Mouse (Mus musculus): ENCODE measurements around the gene Gli3. TPM values are rescaled to one million over a fixed set of nuclear protein-coding genes. Genes with fewer than 3 reads are reported as not detected.

The Gli3 gene
- polyA plus RNA-seq, 1 experiment from 2014 or later = 7.7 TPM

- Histone ChIP-seq H3K4me1 (ENCODE audit: control insufficient read depth, insufficient read depth, low read length) (peaks cover 12% of the 10 kb centered on the region), H3K9ac (ENCODE audit: low read depth, low read length) (no peak overlapping the region), H3K4me2 (ENCODE audit: low read depth, low read length) (no peak overlapping the region), H3K9me3 (ENCODE audit: control insufficient read depth, low read length) (no peaks in the 10 kb centered on the region), H3K4me3 (ENCODE audit: low read length) (no peak overlapping the region), H3K36me3 (ENCODE audit: control insufficient read depth, insufficient read depth, low read length) (no peaks in the 10 kb centered on the region), H3K27me3 (replicated peaks; ENCODE audit: control insufficient read depth, insufficient read depth, low read length) (no peaks in the 10 kb centered on the region), H3K27ac (ENCODE audit: low read length) (no peak overlapping the region)
- ATAC-seq = no peak
- WGBS = 59% methylated on average over 12 of the region's 12 CpGs
Measured at GRCm38 (mm10) chr13:15543169-15543887, 80.3 kb downstream of the Gli3 start.

- H3K4me1 ChIP-seq (ENCODE audit: control insufficient read depth, insufficient read depth, low read length) = peaks cover 12% of the 10 kb centered on the region
- H3K9ac ChIP-seq (ENCODE audit: low read depth, low read length) = no peak overlapping the region
- H3K27me3 ChIP-seq (replicated peaks; ENCODE audit: control insufficient read depth, insufficient read depth, low read length) = no peaks in the 10 kb centered on the region
- no peak overlapping the region for H3K27ac ChIP-seq (ENCODE audit: low read length)
- WGBS = 44% methylated on average over 7 of the region's 7 CpGs
- no peak overlapping the region for H3K4me2 ChIP-seq (ENCODE audit: low read depth, low read length)
- H3K9me3 ChIP-seq (ENCODE audit: control insufficient read depth, low read length) = no peaks in the 10 kb centered on the region
- no peak overlapping the region for H3K4me3 ChIP-seq (ENCODE audit: low read length)
- no peaks in the 10 kb centered on the region for H3K36me3 ChIP-seq (ENCODE audit: control insufficient read depth, insufficient read depth, low read length)
- no peak for ATAC-seq
Measured at GRCm38 (mm10) chr13:15543888-15544640, 81.0 kb downstream of the Gli3 start.

GRCm38 (mm10) chr13:15545346-15545896 lies 82.4 kb downstream of the Gli3 start:
- Histone ChIP-seq H3K27me3 (replicated peaks; ENCODE audit: control insufficient read depth, insufficient read depth, low read length) (no peaks in the 10 kb centered on the region), H3K4me1 (ENCODE audit: control insufficient read depth, insufficient read depth, low read length) (peaks cover 12% of the 10 kb centered on the region), H3K9ac (ENCODE audit: low read depth, low read length) (no peak overlapping the region), H3K27ac (ENCODE audit: low read length) (no peak overlapping the region), H3K36me3 (ENCODE audit: control insufficient read depth, insufficient read depth, low read length) (no peaks in the 10 kb centered on the region), H3K4me3 (ENCODE audit: low read length) (no peak overlapping the region), H3K4me2 (ENCODE audit: low read depth, low read length) (no peak overlapping the region), H3K9me3 (ENCODE audit: control insufficient read depth, low read length) (no peaks in the 10 kb centered on the region)
- WGBS = 34% methylated on average over 4 of the region's 4 CpGs
- no peak for ATAC-seq

- Histone ChIP-seq H3K27me3 (replicated peaks; ENCODE audit: control insufficient read depth, insufficient read depth, low read length) (no peaks in the 10 kb centered on the region), H3K27ac (ENCODE audit: low read length) (no peak overlapping the region), H3K9me3 (ENCODE audit: control insufficient read depth, low read length) (no peaks in the 10 kb centered on the region), H3K4me1 (ENCODE audit: control insufficient read depth, insufficient read depth, low read length) (peaks cover 12% of the 10 kb centered on the region), H3K4me3 (ENCODE audit: low read length) (no peak overlapping the region), H3K4me2 (ENCODE audit: low read depth, low read length) (no peak overlapping the region), H3K36me3 (ENCODE audit: control insufficient read depth, insufficient read depth, low read length) (no peaks in the 10 kb centered on the region), H3K9ac (ENCODE audit: low read depth, low read length) (no peak overlapping the region)
- ATAC-seq = no peak
- WGBS = 63% methylated on average over 4 of the region's 4 CpGs
Measured at GRCm38 (mm10) chr13:15546258-15546657, 83.2 kb downstream of the Gli3 start.

GRCm38 (mm10) chr13:15549466-15549865 lies 86.4 kb downstream of the Gli3 start:
- no peaks in the 10 kb centered on the region for H3K9me3 ChIP-seq (ENCODE audit: control insufficient read depth, low read length)
- no peak for ATAC-seq

GRCm38 (mm10) chr13:15550027-15550602 lies 87.1 kb downstream of the Gli3 start:
- H3K4me3 ChIP-seq (ENCODE audit: low read length) = no peak overlapping the region
- ATAC-seq = no peak
- 82% methylated on average over 8 of the region's 8 CpGs for WGBS

More at GRCm38 (mm10) chr13:15549466-15549865, 86.4 kb downstream of the Gli3 start:
- Histone ChIP-seq H3K27ac (ENCODE audit: low read length) (no peak overlapping the region), H3K4me1 (ENCODE audit: control insufficient read depth, insufficient read depth, low read length) (peaks cover 4% of the 10 kb centered on the region), H3K9ac (ENCODE audit: low read depth, low read length) (no peak overlapping the region), H3K4me2 (ENCODE audit: low read depth, low read length) (no peak overlapping the region), H3K27me3 (replicated peaks; ENCODE audit: control insufficient read depth, insufficient read depth, low read length) (no peaks in the 10 kb centered on the region), H3K36me3 (ENCODE audit: control insufficient read depth, insufficient read depth, low read length) (no peaks in the 10 kb centered on the region), H3K4me3 (ENCODE audit: low read length) (no peak overlapping the region)
- 63% methylated on average over 6 of the region's 6 CpGs for WGBS

GRCm38 (mm10) chr13:15550731-15551130 lies 87.7 kb downstream of the Gli3 start:
- Histone ChIP-seq H3K36me3 (ENCODE audit: control insufficient read depth, insufficient read depth, low read length) (no peaks in the 10 kb centered on the region), H3K27ac (ENCODE audit: low read length) (no peak overlapping the region), H3K4me3 (ENCODE audit: low read length) (no peak overlapping the region), H3K9me3 (ENCODE audit: control insufficient read depth, low read length) (no peaks in the 10 kb centered on the region), H3K9ac (ENCODE audit: low read depth, low read length) (no peak overlapping the region), H3K27me3 (replicated peaks; ENCODE audit: control insufficient read depth, insufficient read depth, low read length) (no peaks in the 10 kb centered on the region), H3K4me1 (ENCODE audit: control insufficient read depth, insufficient read depth, low read length) (no peaks in the 10 kb centered on the region), H3K4me2 (ENCODE audit: low read depth, low read length) (no peak overlapping the region)
- no peak for ATAC-seq
- 75% methylated on average over 6 of the region's 6 CpGs for WGBS

More at GRCm38 (mm10) chr13:15550027-15550602, 87.1 kb downstream of the Gli3 start:
- Histone ChIP-seq H3K9ac (ENCODE audit: low read depth, low read length) (no peak overlapping the region), H3K27ac (ENCODE audit: low read length) (no peak overlapping the region), H3K9me3 (ENCODE audit: control insufficient read depth, low read length) (no peaks in the 10 kb centered on the region), H3K36me3 (ENCODE audit: control insufficient read depth, insufficient read depth, low read length) (no peaks in the 10 kb centered on the region), H3K4me1 (ENCODE audit: control insufficient read depth, insufficient read depth, low read length) (peaks cover 4% of the 10 kb centered on the region; the same call in 1 of the 2 replicates), H3K27me3 (replicated peaks; ENCODE audit: control insufficient read depth, insufficient read depth, low read length) (no peaks in the 10 kb centered on the region), H3K4me2 (ENCODE audit: low read depth, low read length) (no peak overlapping the region)

- ATAC-seq = no peak
- H3K9me3 ChIP-seq (ENCODE audit: control insufficient read depth, low read length) = no peaks in the 10 kb centered on the region
- H3K27ac ChIP-seq (ENCODE audit: low read length) = no peak overlapping the region
- no peaks in the 10 kb centered on the region for H3K36me3 ChIP-seq (ENCODE audit: control insufficient read depth, insufficient read depth, low read length)
- 89% methylated on average over 3 of the region's 3 CpGs for WGBS
- H3K4me2 ChIP-seq (ENCODE audit: low read depth, low read length) = no peak overlapping the region
- no peak overlapping the region for H3K4me3 ChIP-seq (ENCODE audit: low read length)
- no peaks in the 10 kb centered on the region for H3K4me1 ChIP-seq (ENCODE audit: control insufficient read depth, insufficient read depth, low read length)
- no peaks in the 10 kb centered on the region for H3K27me3 ChIP-seq (replicated peaks; ENCODE audit: control insufficient read depth, insufficient read depth, low read length)
- no peak overlapping the region for H3K9ac ChIP-seq (ENCODE audit: low read depth, low read length)
Measured at GRCm38 (mm10) chr13:15552009-15552408, 89.0 kb downstream of the Gli3 start.

GRCm38 (mm10) chr13:15556646-15557098 lies 93.6 kb downstream of the Gli3 start:
- H3K9me3 ChIP-seq (ENCODE audit: control insufficient read depth, low read length) = no peaks in the 10 kb centered on the region
- H3K27me3 ChIP-seq (replicated peaks; ENCODE audit: control insufficient read depth, insufficient read depth, low read length) = no peaks in the 10 kb centered on the region
- no peaks in the 10 kb centered on the region for H3K4me1 ChIP-seq (ENCODE audit: control insufficient read depth, insufficient read depth, low read length)
- H3K4me3 ChIP-seq (ENCODE audit: low read length) = no peak overlapping the region
- no peak overlapping the region for H3K9ac ChIP-seq (ENCODE audit: low read depth, low read length)
- no peak overlapping the region for H3K27ac ChIP-seq (ENCODE audit: low read length)
- no peaks in the 10 kb centered on the region for H3K36me3 ChIP-seq (ENCODE audit: control insufficient read depth, insufficient read depth, low read length)
- ATAC-seq = no peak
- WGBS = 56% methylated on average over 2 of the region's 2 CpGs
- H3K4me2 ChIP-seq (ENCODE audit: low read depth, low read length) = no peak overlapping the region
